Mouse (Mus musculus) ES-E14 (cell line): ENCODE measurements at regions not wholly inside any gene's neighbourhood (a gene's known extent, or its start where the extent isn't known, plus 50 kb on each side); places are given as distances from the start of the nearest gene placed in this dataset.
A peak's percentile ranks its signal among the peaks of the same experiment; 100 is the strongest.

Experiments used
- DNase-seq: peaks from one replicate; pipeline ENCODE4 v3.0.0-alpha.2; 2013; ENCODE audit warnings: low read depth, low spot score
- H3K27ac ChIP-seq: 2 replicates; pipeline ENCODE4 v1.5.1; 2012; ENCODE audit warnings: low read depth, mild to moderate bottlenecking, low read length, moderate library complexity, mixed read lengths; ENCODE audit not compliant: poor library complexity, insufficient read depth, severe bottlenecking
- H3K36me3 ChIP-seq: 2 replicates; pipeline ENCODE4 v1.6.1; 2012; ENCODE audit warnings: mild to moderate bottlenecking, low read length, moderate library complexity, mixed read lengths; ENCODE audit not compliant: control insufficient read depth, poor library complexity, insufficient read depth, severe bottlenecking
- H3K4me1 ChIP-seq, 2 experiments: fragments of 150-350 bp in 1 of 2; sonication (generic) in 1 of 2; 2 replicates each; pipeline ENCODE4 v1.6.1; 2012; ENCODE audit warnings: low read length in 2 of 2, mild to moderate bottlenecking in 1 of 2, mixed read lengths in 1 of 2; ENCODE audit not compliant: control insufficient read depth in 2 of 2, insufficient read depth in 2 of 2, poor library complexity in 1 of 2
- H3K4me3 ChIP-seq, 2 experiments: fragments of 150-350 bp in 1 of 2; sonication (generic) in 1 of 2; 2 replicates each; pipeline ENCODE4 v1.5.1; 2012; ENCODE audit warnings: low read length in 2 of 2, low read depth in 1 of 2, mild to moderate bottlenecking in 1 of 2, mixed read lengths in 1 of 2; ENCODE audit not compliant: insufficient read depth in 1 of 2, poor library complexity in 1 of 2, severe bottlenecking in 1 of 2
- H3K9ac ChIP-seq: 2 replicates; pipeline ENCODE4 v1.6.1; 2012; ENCODE audit warnings: low read depth, mild to moderate bottlenecking, low read length, mixed read lengths; ENCODE audit not compliant: poor library complexity, insufficient read depth, severe bottlenecking
- H3K9me3 ChIP-seq: fragments of 150-350 bp; sonication (generic); 2 replicates; pipeline ENCODE4 v1.6.1; 2012; ENCODE audit warnings: low read depth, mild to moderate bottlenecking, low read length; ENCODE audit not compliant: control insufficient read depth, insufficient read depth
- CHD2 ChIP-seq: IDR thresholded peaks from 2 replicates; pipeline ENCODE4 v1.6.1; 2014; ENCODE audit warnings: mild to moderate bottlenecking, low read depth, low read length, inconsistent platforms
- HCFC1 ChIP-seq: IDR thresholded peaks from 2 replicates; pipeline ENCODE4 v1.6.1; 2012; ENCODE audit warnings: low read length, inconsistent platforms, borderline replicate concordance; ENCODE audit not compliant: insufficient read depth
- MAFK ChIP-seq: IDR thresholded peaks from 2 replicates; pipeline ENCODE4 v1.6.1; 2014; ENCODE audit warnings: mild to moderate bottlenecking, low read depth, low read length, inconsistent platforms; ENCODE audit not compliant: insufficient read depth
- ZC3H11A ChIP-seq: IDR thresholded peaks from 2 replicates; pipeline ENCODE4 v1.6.1; 2012; ENCODE audit warnings: low read depth, mild to moderate bottlenecking, inconsistent platforms, low read length, borderline replicate concordance
- ZNF384 ChIP-seq: IDR thresholded peaks from 2 replicates; pipeline ENCODE4 v1.6.1; 2012; ENCODE audit warnings: low read depth, low read length, inconsistent platforms
- in situ Hi-C, 2 experiments: fragments of 600-800 bp; cut with MboI; formaldehyde crosslinking; loops; one replicate each; pipeline ENCODE4 v1.15.1; 2025; ENCODE audit warnings: low sequenced_read_pairs in 2 of 2, inconsistent platforms in 1 of 2; ENCODE audit not compliant: unreplicated experiment in 2 of 2

DNA sequence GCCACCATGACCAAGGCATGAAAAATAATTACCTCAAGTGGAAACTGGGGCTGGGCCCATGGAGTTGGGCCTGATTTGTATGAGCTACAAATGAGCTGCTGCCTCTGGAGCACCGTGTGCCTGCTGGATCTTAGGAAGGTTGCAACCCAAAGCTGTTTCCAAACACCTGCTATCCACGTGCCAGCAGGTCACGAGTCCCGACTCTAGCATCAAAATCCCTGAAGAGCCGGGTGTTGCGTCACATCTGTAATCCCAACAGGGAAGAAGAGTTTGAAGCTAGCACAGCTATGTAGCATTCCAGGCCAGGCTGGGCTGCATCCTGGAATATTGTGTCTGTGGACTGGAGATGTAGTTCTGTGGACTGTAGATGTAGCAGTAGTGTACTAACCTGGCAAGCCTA lies 93.7 kb upstream of the Vps8 start:
- in situ Hi-C loops, result no loop called here
- peaks cover 2% of the 10 kb centered on the region; the same call in 1 of the 2 replicates for H3K36me3 ChIP-seq
- H3K9me3 ChIP-seq, result no peaks in the 10 kb centered on the region
- DNase-seq, result no peak
- H3K9ac ChIP-seq, result no peak overlapping the region
- H3K27ac ChIP-seq, result no peak overlapping the region
- H3K4me1 ChIP-seq, result peaks cover 1 to 4% of the 10 kb centered on the region in 2 experiments; a peak in 2 of 4 replicates
- TF ChIP-seq CHD2 (no peak), HCFC1 (no peak), ZNF384 (no peak), ZC3H11A (no peak), MAFK (no peak)
- no peak overlapping the region for H3K4me3 ChIP-seq

- H3K27ac ChIP-seq, result no peak overlapping the region
- H3K9ac ChIP-seq, result no peak overlapping the region
- DNase-seq, result no peak
- peaks cover 1 to 4% of the 10 kb centered on the region in 2 experiments; a peak in 2 of 4 replicates for H3K4me1 ChIP-seq
- TF ChIP-seq HCFC1 (no peak), ZNF384 (no peak), ZC3H11A (no peak), CHD2 (no peak), MAFK (no peak)
- no peak overlapping the region for H3K4me3 ChIP-seq
- H3K36me3 ChIP-seq, result peaks cover 2% of the 10 kb centered on the region; the same call in 1 of the 2 replicates
- H3K9me3 ChIP-seq, result no peaks in the 10 kb centered on the region
- in situ Hi-C loops, result no loop called here
Observed at GRCm38 (mm10) chr16:21331229-21331628, 91.7 kb upstream of the Vps8 start.

GRCm38 (mm10) chr16:21332411-21332810 lies 90.5 kb upstream of the Vps8 start:
- peak overlapping the region; percentile 77 for H3K9ac ChIP-seq
- TF ChIP-seq ZC3H11A, result no peak
- no peak for TF ChIP-seq MAFK
- no peak for TF ChIP-seq HCFC1
- no peak for TF ChIP-seq CHD2
- no peak for TF ChIP-seq ZNF384
- DNase-seq, result no peak
- H3K4me3 ChIP-seq, result peak overlapping the region; percentile 71 to 80
- H3K36me3 ChIP-seq, result peaks cover 2% of the 10 kb centered on the region; the same call in 1 of the 2 replicates
- H3K27ac ChIP-seq, result no peak overlapping the region
- in situ Hi-C loops, result no loop called here
- H3K9me3 ChIP-seq, result no peaks in the 10 kb centered on the region
- H3K4me1 ChIP-seq, result peaks cover 1 to 4% of the 10 kb centered on the region in 2 experiments; a peak in 2 of 4 replicates

- in situ Hi-C loops, result no loop called here
- H3K4me1 ChIP-seq, result peaks cover 1 to 4% of the 10 kb centered on the region in 2 experiments; a peak in 2 of 4 replicates
- peak overlapping the region; percentile 71 to 80 for H3K4me3 ChIP-seq
- peak overlapping the region; percentile 0; the same call in 1 of the 2 replicates for H3K27ac ChIP-seq
- no peak for TF ChIP-seq ZNF384
- TF ChIP-seq HCFC1, result no peak
- no peak for TF ChIP-seq MAFK
- TF ChIP-seq CHD2, result no peak
- TF ChIP-seq ZC3H11A, result no peak
- H3K36me3 ChIP-seq, result peaks cover 2% of the 10 kb centered on the region; the same call in 1 of the 2 replicates
- H3K9me3 ChIP-seq, result no peaks in the 10 kb centered on the region
- DNase-seq, result no peak
- H3K9ac ChIP-seq, result peak overlapping the region; percentile 77
Observed at GRCm38 (mm10) chr16:21332862-21333222, 90.1 kb upstream of the Vps8 start.
